10 mouse cellular contexts compared by ENCODE assay signal in genomic region chr12:17694589-17695115, GRCm38 (mm10). TPM values are rescaled to one million over a fixed set of nuclear protein-coding genes. Genes with fewer than 3 reads are reported as not detected.
A peak's percentile ranks its signal among the peaks of the same experiment; 100 is the strongest.
DNase-seq lines count a peak whose midpoint lies in the region; ATAC-seq lines count a peak whose summit lies in the region.
"Had no signal": no experiment of that assay in that cellular context is flagged by ENCODE, and none has a peak within 500 bp of the region (broad histone marks: within the 10 kb centered on the region; RNA-seq: fewer than 3 reads in every experiment).

No protein-coding gene starts in this region.

- no peak overlapping the region for H3K4me2 ChIP-seq in kidney, embryonic 16.5 days (replicated peaks; ENCODE audit: low read depth, low read length)
- H3K4me2 ChIP-seq in hindbrain, embryonic 13.5 days, result no peak overlapping the region

- H3K27ac ChIP-seq in kidney, embryonic 16.5 days (ENCODE audit: low read length), result no peak overlapping the region
- no peak overlapping the region for H3K27ac ChIP-seq in hindbrain, embryonic 13.5 days
- H3K27ac ChIP-seq: kidney, postnatal 0 days had no signal

- H3K27me3 ChIP-seq in kidney, embryonic 16.5 days (ENCODE audit: insufficient read depth, low read length), result no peaks in the 10 kb centered on the region
- H3K27me3 ChIP-seq in hindbrain, embryonic 13.5 days, result 0 out of 2 replicates have a peak, but pooled peaks cover 7% of the 10 kb centered on the region

- DNase-seq in kidney, postnatal 10 days, result peak; percentile 60
- peak; percentile 14 to 23 for DNase-seq in B cell, adult 2 months
- DNase-seq in cerebellum, adult 8-10 months, result peak; percentile 44
- peak; percentile 79 for DNase-seq in naive thymus-derived CD4-positive, alpha-beta T cell, adult 2 months (ENCODE audit: low read depth)
- DNase-seq in adipocyte (ENCODE audit: low spot score), result no peak
- no peak for DNase-seq in urinary bladder, postnatal 4 days (ENCODE audit: low spot score in 2 of 2)
- DNase-seq: heart, postnatal 14 days had no signal

- H3K36me3 ChIP-seq in kidney, embryonic 16.5 days (ENCODE audit: insufficient read depth, low read length), result no peaks in the 10 kb centered on the region
- H3K36me3 ChIP-seq in hindbrain, embryonic 13.5 days, result no peaks in the 10 kb centered on the region

- ATAC-seq in kidney, embryonic 16.5 days (ENCODE audit: low FRiP score, low TSS enrichment), result no peak
- ATAC-seq in hindbrain, embryonic 13.5 days (ENCODE audit: low FRiP score), result no peak

- no peaks in the 10 kb centered on the region for H3K9me3 ChIP-seq in kidney, embryonic 16.5 days (ENCODE audit: low read length)
- H3K9me3 ChIP-seq in hindbrain, embryonic 13.5 days, result no peaks in the 10 kb centered on the region

- no peak overlapping the region for H3K9ac ChIP-seq in kidney, embryonic 16.5 days (replicated peaks; ENCODE audit: low read length)
- no peak overlapping the region for H3K9ac ChIP-seq in hindbrain, embryonic 13.5 days

- no peak overlapping the region for H3K4me3 ChIP-seq in kidney, embryonic 16.5 days (ENCODE audit: low read length)
- H3K4me3 ChIP-seq in hindbrain, embryonic 13.5 days, result no peak overlapping the region

- H3K4me1 ChIP-seq in kidney, embryonic 16.5 days (ENCODE audit: insufficient read depth, low read length), result peaks cover 37% of the 10 kb centered on the region
- H3K4me1 ChIP-seq in hindbrain, embryonic 13.5 days (replicated peaks), result peaks cover 59% of the 10 kb centered on the region

- WGBS in kidney, embryonic 16.5 days, result 75% methylated on average over 1 of the region's 1 CpGs
- 79% methylated on average over 1 of the region's 1 CpGs for whole genome bisulfite sequencing in hindbrain, embryonic 13.5 days

RNA-seq across cellular contexts. Expression of gene Hpcal1, which starts 4.0 kb away (rescaled TPM):
- polyA plus RNA-seq in kidney, embryonic 16.5 days (2015; fragmentation: Nextera tagmentation; extraction: Ambion mirVana), result 59.3 and 62.0 TPM in 2 replicates
- 77.6 and 79.9 TPM in 2 replicates for polyA plus RNA-seq in hindbrain, embryonic 13.5 days (2015; fragmentation: Nextera tagmentation; extraction: Ambion mirVana)

Comparison
In these comparisons a context has a peak if more than half of its experiments do, and no peak if none do; other contexts are left out.
1. DNase-seq: peak in kidney, postnatal 10 days (single experiment), B cell, adult 2 months (2 of 2), cerebellum, adult 8-10 months (single experiment) and naive thymus-derived CD4-positive, alpha-beta T cell, adult 2 months (single experiment); none in adipocyte (single experiment) and urinary bladder, postnatal 4 days (0 of 2).